ENCODE assay signal across 8 mouse cellular contexts in genomic region chr12:52288537-52288936, GRCm38 (mm10).
DNase-seq lines count a peak whose midpoint lies in the region; ATAC-seq and TF ChIP-seq lines count a peak whose summit lies in the region.

No protein-coding gene starts in this region.

- H3K27me3 ChIP-seq in kidney, postnatal 0 days (ENCODE audit: insufficient read depth, low read length): no peaks in the 10 kb centered on the region
- H3K27me3 ChIP-seq in midbrain, embryonic 12.5 days: no peaks in the 10 kb centered on the region

- no peaks in the 10 kb centered on the region for H3K4me1 ChIP-seq in kidney, postnatal 0 days (replicated peaks; ENCODE audit: insufficient read depth, low read length)
- peaks cover 18% of the 10 kb centered on the region for H3K4me1 ChIP-seq in midbrain, embryonic 12.5 days

- H3K9me3 ChIP-seq in kidney, postnatal 0 days (replicated peaks; ENCODE audit: low read length): no peaks in the 10 kb centered on the region
- H3K9me3 ChIP-seq in midbrain, embryonic 12.5 days: no peaks in the 10 kb centered on the region

- H3K36me3 ChIP-seq in kidney, postnatal 0 days (ENCODE audit: insufficient read depth, low read length): no peaks in the 10 kb centered on the region
- no peaks in the 10 kb centered on the region for H3K36me3 ChIP-seq in midbrain, embryonic 12.5 days

- 49% methylated on average over 4 of the region's 4 CpGs for WGBS in kidney, postnatal 0 days
- WGBS in midbrain, embryonic 12.5 days: 60% methylated on average over 4 of the region's 4 CpGs

- intact Hi-C loops in gastrocnemius, adult 2 months (cut with DNase I): no loop called here

- no peak overlapping the region for H3K4me2 ChIP-seq in kidney, postnatal 0 days (ENCODE audit: low read length)
- peak overlapping the region; percentile 43 for H3K4me2 ChIP-seq in midbrain, embryonic 12.5 days (replicated peaks)

- no peak overlapping the region for H3K4me3 ChIP-seq in gastrocnemius, adult 2 months
- no peak overlapping the region for H3K4me3 ChIP-seq in kidney, postnatal 0 days (replicated peaks; ENCODE audit: low read depth, low read length)
- H3K4me3 ChIP-seq in midbrain, embryonic 12.5 days: no peak overlapping the region

- TF ChIP-seq CTCF in gastrocnemius, adult 2 months (IDR thresholded peaks at IDR 0.05): no peak
- TF ChIP-seq CTCF in kidney, postnatal 0 days (IDR thresholded peaks at IDR 0.05; ENCODE audit: low read depth): no peak

- no peak overlapping the region for H3K27ac ChIP-seq in gastrocnemius, adult 2 months
- H3K27ac ChIP-seq in kidney, postnatal 0 days: peak overlapping the region; percentile 15; the same call in 1 of the 2 replicates
- H3K27ac ChIP-seq in midbrain, embryonic 12.5 days (replicated peaks): peak overlapping the region; percentile 58

- peak; percentile 21 for DNase-seq in gastrocnemius, postnatal 10 days
- DNase-seq in gastrocnemius, adult 2 months: no peak
- DNase-seq in heart, adult 11 months: peak; percentile 98
- DNase-seq in kidney, postnatal 0 days (ENCODE audit: low spot score): peak; percentile 81
- no peak for DNase-seq in layer of hippocampus, postnatal 14 days (ENCODE audit: low spot score in 2 of 2)

- no peak; the same call in 1 of the 2 replicates for ATAC-seq in kidney, postnatal 0 days (replicated peaks; ENCODE audit: low FRiP score, low read depth)
- ATAC-seq in midbrain, embryonic 12.5 days (ENCODE audit: low FRiP score, low read depth): no peak
- no peak for ATAC-seq in inflammation-experienced regulatory T-cells, adult 6 months
- ATAC-seq in granulocyte monocyte progenitor cell, adult 5-6 weeks (replicated peaks; ENCODE audit: poor library complexity, severe bottlenecking): no peak

- no peak overlapping the region for H3K9ac ChIP-seq in kidney, postnatal 0 days (ENCODE audit: low read depth, low read length)
- peak overlapping the region; percentile 8; the same call in 1 of the 2 replicates for H3K9ac ChIP-seq in midbrain, embryonic 12.5 days (replicated peaks)

Comparison
In these comparisons a context has a peak if more than half of its experiments do, and no peak if none do; other contexts are left out.
1. DNase-seq: peak in gastrocnemius, postnatal 10 days (single experiment), heart, adult 11 months (single experiment) and kidney, postnatal 0 days (single experiment); none in gastrocnemius, adult 2 months (single experiment) and layer of hippocampus, postnatal 14 days (0 of 2).